Mouse (Mus musculus) liver, adult (tissue): Measurements from ENCODE around the gene Adal.

ENCODE experiments used
- GATA4 ChIP-seq: IDR thresholded peaks from 2 replicates; pipeline ENCODE4 v1.6.1; 2014; ENCODE audit warnings: mild to moderate bottlenecking, low read length; ENCODE audit not compliant: insufficient replicate concordance

The Adal gene

GRCm38 (mm10) chr2:121153100-121153499 is 12.9 kb downstream of the Adal start:
- no peak for TF ChIP-seq GATA4

GRCm38 (mm10) chr2:121169173-121169572 is 28.9 kb downstream of the Adal start:
- TF ChIP-seq GATA4: no peak

- no peak for TF ChIP-seq GATA4
Observed at GRCm38 (mm10) chr2:121169902-121170301, 29.7 kb downstream of the Adal start.

- TF ChIP-seq GATA4: no peak
Observed at GRCm38 (mm10) chr2:121170481-121170971, 30.3 kb downstream of the Adal start, which contains the start of gene Tubgcp4. Tubgcp4 (plus strand) TSS chr2:121170654.

- TF ChIP-seq GATA4: no peak
Observed at GRCm38 (mm10) chr2:121170980-121171742, 30.9 kb downstream of the Adal start, which contains the start of gene Zscan29. Zscan29 (minus strand) TSS chr2:121171125.

GRCm38 (mm10) chr2:121178828-121179479 is 38.7 kb downstream of the Adal start:
- no peak for TF ChIP-seq GATA4

- no peak for TF ChIP-seq GATA4
Observed at GRCm38 (mm10) chr2:121183431-121183830, 43.2 kb downstream of the Adal start.

- TF ChIP-seq GATA4: no peak
Observed at GRCm38 (mm10) chr2:121184142-121184541, 43.9 kb downstream of the Adal start.

- TF ChIP-seq GATA4: no peak
Observed at GRCm38 (mm10) chr2:121188530-121188929, 48.3 kb downstream of the Adal start.

GRCm38 (mm10) chr2:121195466-121195865 is 55.2 kb downstream of the Adal start:
- TF ChIP-seq GATA4: no peak

- no peak for TF ChIP-seq GATA4
Observed at GRCm38 (mm10) chr2:121204276-121204675, 64.0 kb downstream of the Adal start.
